ENCODE assay signal across 21 mouse cellular contexts in genomic region chr2:120971766-120972165, GRCm38 (mm10). TPM values are rescaled to one million over a fixed set of nuclear protein-coding genes. Genes with fewer than 3 reads are reported as not detected.
DNase-seq lines count a peak whose midpoint lies in the region; ATAC-seq and TF ChIP-seq lines count a peak whose summit lies in the region.
"Had no signal": no experiment of that assay in that cellular context is flagged by ENCODE, and none has a peak within 500 bp of the region (broad histone marks: within the 10 kb centered on the region; RNA-seq: fewer than 3 reads in every experiment).

No protein-coding gene starts in this region.

- peak overlapping the region; percentile 79 for H3K4me2 ChIP-seq in liver, embryonic 13.5 days
- H3K4me2 ChIP-seq in liver, embryonic 11.5 days: no peak overlapping the region
- H3K4me2 ChIP-seq in CH12.LX (ENCODE audit: insufficient read depth, low read depth, poor library complexity, severe bottlenecking): peak overlapping the region; percentile 99; the same call in 1 of the 2 replicates
- H3K4me2 ChIP-seq in liver, embryonic 16.5 days (ENCODE audit: low read depth, low read length): peak overlapping the region; percentile 70; the same call in 1 of the 2 replicates

- no peaks in the 10 kb centered on the region for H3K9me3 ChIP-seq in erythroblast, embryonic 14.5 days (ENCODE audit: control insufficient read depth, low read length)
- no peaks in the 10 kb centered on the region for H3K9me3 ChIP-seq in liver, embryonic 13.5 days (replicated peaks)
- H3K9me3 ChIP-seq in liver, embryonic 11.5 days (ENCODE audit: control insufficient read depth, low read length): no peaks in the 10 kb centered on the region
- no peaks in the 10 kb centered on the region for H3K9me3 ChIP-seq in CH12.LX (replicated peaks; ENCODE audit: low read length)
- no peaks in the 10 kb centered on the region for H3K9me3 ChIP-seq in liver, embryonic 16.5 days (replicated peaks; ENCODE audit: control insufficient read depth, low read length)
- H3K9me3 ChIP-seq: embryonic facial prominence, embryonic 13.5 days; forebrain, embryonic 10.5 days; hindbrain, embryonic 15.5 days had no signal

- H3K27ac ChIP-seq in liver, embryonic 13.5 days: peak overlapping the region; percentile 90; the same call in 1 of the 2 replicates
- no peak overlapping the region for H3K27ac ChIP-seq in liver, embryonic 11.5 days (ENCODE audit: low read depth, low read length)
- H3K27ac ChIP-seq in CH12.LX (ENCODE audit: insufficient read depth, low read depth): no peak overlapping the region
- H3K27ac ChIP-seq in liver, embryonic 16.5 days (ENCODE audit: low read length): no peak overlapping the region
- H3K27ac ChIP-seq: embryonic facial prominence, embryonic 13.5 days had no signal

- H3K4me3 ChIP-seq in erythroblast, embryonic 14.5 days (replicated peaks): peak overlapping the region; percentile 90
- peak overlapping the region; percentile 90; the same call in 1 of the 2 replicates for H3K4me3 ChIP-seq in liver, embryonic 13.5 days (replicated peaks)
- no peak overlapping the region for H3K4me3 ChIP-seq in liver, embryonic 11.5 days (ENCODE audit: low read depth, low read length)
- no peak overlapping the region for H3K4me3 ChIP-seq in CH12.LX (replicated peaks in 1 of 3; ENCODE audit: low read depth in 2 of 3, low read length in 2 of 3, poor library complexity in 1 of 3)
- H3K4me3 ChIP-seq in liver, embryonic 16.5 days (ENCODE audit: low read depth, low read length): no peak overlapping the region

- peaks cover 15% of the 10 kb centered on the region for H3K36me3 ChIP-seq in erythroblast, embryonic 14.5 days (ENCODE audit: control insufficient read depth)
- H3K36me3 ChIP-seq in liver, embryonic 13.5 days: no peaks in the 10 kb centered on the region
- no peaks in the 10 kb centered on the region for H3K36me3 ChIP-seq in liver, embryonic 11.5 days (ENCODE audit: control insufficient read depth, insufficient read depth, low read length)
- H3K36me3 ChIP-seq in CH12.LX (replicated peaks in 1 of 2; ENCODE audit: control insufficient read depth in 1 of 2, insufficient read depth in 1 of 2, low read length in 1 of 2): peaks cover 0 to 9% of the 10 kb centered on the region in 2 experiments
- no peaks in the 10 kb centered on the region for H3K36me3 ChIP-seq in liver, embryonic 16.5 days (ENCODE audit: control insufficient read depth, insufficient read depth)
- H3K36me3 ChIP-seq: hindbrain, embryonic 15.5 days had no signal

- ATAC-seq in erythroblast, adult 5-6 weeks (replicated peaks; ENCODE audit: low FRiP score, poor library complexity, severe bottlenecking): no peak
- no peak for ATAC-seq in liver, embryonic 13.5 days (ENCODE audit: low read depth)
- ATAC-seq in liver, embryonic 11.5 days (replicated peaks; ENCODE audit: low FRiP score): no peak
- ATAC-seq in liver, embryonic 16.5 days (ENCODE audit: low read depth): no peak
- ATAC-seq: activated CD4-positive, CD25-positive, alpha-beta regulatory T cell, adult 4 months; CD4-positive, CD25-positive, alpha-beta regulatory T cell, adult 4 months; Patski had no signal

- TF ChIP-seq EP300 in CH12.LX (IDR thresholded peaks at IDR 0.05; ENCODE audit: low read length): no peak

- peaks cover 55% of the 10 kb centered on the region for H3K4me1 ChIP-seq in erythroblast, embryonic 14.5 days (ENCODE audit: control insufficient read depth)
- peaks cover 63% of the 10 kb centered on the region for H3K4me1 ChIP-seq in liver, embryonic 13.5 days (replicated peaks)
- H3K4me1 ChIP-seq in liver, embryonic 11.5 days (replicated peaks; ENCODE audit: control insufficient read depth, insufficient read depth, low read length): peaks cover 9% of the 10 kb centered on the region
- H3K4me1 ChIP-seq in CH12.LX (ENCODE audit: control insufficient read depth in 1 of 2, insufficient read depth in 2 of 2): peaks cover 0 to 29% of the 10 kb centered on the region in 2 experiments; a peak in 2 of 4 replicates
- H3K4me1 ChIP-seq in liver, embryonic 16.5 days (ENCODE audit: control insufficient read depth, low read depth, low read length): peaks cover 31% of the 10 kb centered on the region

- TF ChIP-seq POLR2A in CH12.LX (IDR thresholded peaks at IDR 0.05; ENCODE audit: low read depth, low read length): no peak

- DNase-seq in liver, embryonic 13.5 days: no peak
- no peak for DNase-seq in liver, embryonic 11.5 days (ENCODE audit: low spot score)
- no peak for DNase-seq in CH12.LX (ENCODE audit: extremely low read depth)
- no peak for DNase-seq in layer of hippocampus, adult 11-12 months (ENCODE audit: low spot score)
- DNase-seq: adrenal gland, postnatal 14 days; B cell, adult 2 months; cerebellum, adult 18-20 months; cerebellum, adult 9-11 months; cerebellum, postnatal 36 days; gastrocnemius, adult 2 months; gastrocnemius, postnatal 25 days; heart, postnatal 10 days had no signal

- dilution Hi-C loops in CH12.LX (cut with MboI; ENCODE audit: extremely low pct_ligation_motif_present, extremely low pct_unique_long_range_greater_than_20kb, low sequenced_read_pairs): no loop called here

- TF ChIP-seq CTCF in CH12.LX (conservative IDR thresholded peaks at IDR 0.05 in 1 of 2, IDR thresholded peaks at IDR 0.05 in 1 of 2; ENCODE audit: low read depth in 2 of 2, low read length in 2 of 2): no peak

- no peaks in the 10 kb centered on the region for H3K27me3 ChIP-seq in erythroblast, embryonic 14.5 days (ENCODE audit: control insufficient read depth)
- H3K27me3 ChIP-seq in liver, embryonic 13.5 days: no peaks in the 10 kb centered on the region
- H3K27me3 ChIP-seq in liver, embryonic 11.5 days (replicated peaks; ENCODE audit: control insufficient read depth, insufficient read depth, low read length): no peaks in the 10 kb centered on the region
- no peaks in the 10 kb centered on the region for H3K27me3 ChIP-seq in CH12.LX (replicated peaks)
- no peaks in the 10 kb centered on the region for H3K27me3 ChIP-seq in liver, embryonic 16.5 days (ENCODE audit: control insufficient read depth, insufficient read depth, low read depth, low read length)
- H3K27me3 ChIP-seq: hindbrain, embryonic 15.5 days; Patski had no signal

- peak overlapping the region; percentile 92 for H3K9ac ChIP-seq in liver, embryonic 13.5 days
- no peak overlapping the region for H3K9ac ChIP-seq in liver, embryonic 11.5 days (ENCODE audit: low read depth, low read length)
- no peak overlapping the region; the same call in 1 of the 2 replicates for H3K9ac ChIP-seq in CH12.LX (ENCODE audit: insufficient read depth, low read depth)
- H3K9ac ChIP-seq in liver, embryonic 16.5 days (ENCODE audit: low read depth, low read length): no peak overlapping the region

- no peak for TF ChIP-seq RAD21 in CH12.LX (IDR thresholded peaks at IDR 0.05; ENCODE audit: low read depth, low read length)

- peaks cover 32% of the 10 kb centered on the region for H3K79me2 ChIP-seq in CH12.LX (replicated peaks; ENCODE audit: control insufficient read depth, extremely low read depth, insufficient read depth, poor library complexity, severe bottlenecking)

- in situ Hi-C loops in CH12.LX (cut with MboI; ENCODE audit: low pct_ligation_motif_present, low pct_unique_long_range_greater_than_20kb, low sequenced_read_pairs): no loop called here

- WGBS in liver, embryonic 13.5 days (ENCODE audit: insufficient replicate concordance): 77% methylated on average over 4 of the region's 4 CpGs
- 76% methylated on average over 4 of the region's 4 CpGs for WGBS in liver, embryonic 11.5 days
- WGBS in liver, embryonic 16.5 days (ENCODE audit: insufficient replicate concordance): 79% methylated on average over 4 of the region's 4 CpGs

TF ChIP-seq in CH12.LX, 34 proteins besides CTCF, POLR2A, EP300 and RAD21:
- no peak for TF ChIP-seq NELFE (IDR thresholded peaks at IDR 0.05; ENCODE audit: low read depth, low read length)
- TF ChIP-seq JUN (IDR thresholded peaks at IDR 0.05; ENCODE audit: insufficient read depth, low read depth, low read length): no peak
- TF ChIP-seq SIN3A (IDR thresholded peaks at IDR 0.05; ENCODE audit: low read length): no peak
- no peak for TF ChIP-seq ETS1 (conservative IDR thresholded peaks at IDR 0.05; ENCODE audit: low read depth, low read length)

RNA-seq across cellular contexts. Expression of gene Ubr1, which starts 1.3 kb away (rescaled TPM):
- 0.79 and 1.3 TPM in 2 replicates for polyA plus RNA-seq in erythroblast, embryonic 14.5 days (2012)
- 17.6 and 21.9 TPM in 2 replicates for total RNA-seq in erythroblast, adult 5-6 weeks (2015; ENCODE audit: low replicate concordance)
- 21.9 and 24.1 TPM in 2 replicates for total RNA-seq in erythroblast, adult 5-6 weeks (2017; ENCODE audit: low replicate concordance)
- 14.1 and 16.8 TPM in 2 replicates for polyA plus RNA-seq in liver, embryonic 13.5 days (2015; fragmentation: Nextera tagmentation; extraction: Ambion mirVana)
- 22.3 and 23.4 TPM in 2 replicates for polyA plus RNA-seq in liver, embryonic 11.5 days (2014; fragmentation: Nextera tagmentation; extraction: Ambion mirVana)
- total RNA-seq in CH12.LX (2012; rRNA removed) (15.4 and 16.0 TPM in 2 replicates), CH12.LX (2014; rRNA removed) (10.7 and 11.6 TPM in 2 replicates)
- polyA plus RNA-seq in CH12.LX (2012; ENCODE audit: insufficient read length, low read depth): 18.1 TPM in 2 replicates
- polyA plus RNA-seq in liver, embryonic 16.5 days (2015; fragmentation: Nextera tagmentation; extraction: Ambion mirVana): 10.8 and 11.1 TPM in 2 replicates

RNA-seq across cellular contexts. Expression of gene Tmem62, which starts 5.1 kb away (rescaled TPM):
- polyA plus RNA-seq in erythroblast, embryonic 14.5 days (2012): 0.10 TPM in 1 of 2 replicates, not detected in the other
- 2.5 and 21.9 TPM in 2 replicates for total RNA-seq in erythroblast, adult 5-6 weeks (2015; ENCODE audit: low replicate concordance)
- total RNA-seq in erythroblast, adult 5-6 weeks (2017; ENCODE audit: low replicate concordance): 11.4 and 20.8 TPM in 2 replicates
- polyA plus RNA-seq in liver, embryonic 13.5 days (2015; fragmentation: Nextera tagmentation; extraction: Ambion mirVana): 1.9 and 2.3 TPM in 2 replicates
- polyA plus RNA-seq in liver, embryonic 11.5 days (2014; fragmentation: Nextera tagmentation; extraction: Ambion mirVana): 3.0 and 3.7 TPM in 2 replicates
- 4.4 and 5.2 TPM in 2 replicates for total RNA-seq in CH12.LX (2012; rRNA removed)
- total RNA-seq in CH12.LX (2014; rRNA removed): 4.4 and 4.9 TPM in 2 replicates
- 2.9 and 5.3 TPM in 2 replicates for polyA plus RNA-seq in CH12.LX (2012; ENCODE audit: insufficient read length, low read depth)
- polyA plus RNA-seq in liver, embryonic 16.5 days (2015; fragmentation: Nextera tagmentation; extraction: Ambion mirVana): 2.2 and 2.4 TPM in 2 replicates

RNA-seq across cellular contexts. Expression of gene Ccndbp1, which starts 36.4 kb away (rescaled TPM):
- 3.2 and 3.3 TPM in 2 replicates for polyA plus RNA-seq in erythroblast, embryonic 14.5 days (2012)
- total RNA-seq in erythroblast, adult 5-6 weeks (2015; ENCODE audit: low replicate concordance): 367 and 375 TPM in 2 replicates
- 422 and 452 TPM in 2 replicates for total RNA-seq in erythroblast, adult 5-6 weeks (2017; ENCODE audit: low replicate concordance)
- polyA plus RNA-seq in liver, embryonic 13.5 days (2015; fragmentation: Nextera tagmentation; extraction: Ambion mirVana): 43.5 and 48.3 TPM in 2 replicates
- polyA plus RNA-seq in liver, embryonic 11.5 days (2014; fragmentation: Nextera tagmentation; extraction: Ambion mirVana): 42.6 and 45.0 TPM in 2 replicates
- 20.4 and 23.4 TPM in 2 replicates for total RNA-seq in CH12.LX (2012; rRNA removed)
- total RNA-seq in CH12.LX (2014; rRNA removed): 33.4 and 33.6 TPM in 2 replicates
- 38.8 and 42.7 TPM in 2 replicates for polyA plus RNA-seq in CH12.LX (2012; ENCODE audit: insufficient read length, low read depth)
- polyA plus RNA-seq in liver, embryonic 16.5 days (2015; fragmentation: Nextera tagmentation; extraction: Ambion mirVana): 54.4 and 55.3 TPM in 2 replicates

Comparison
In these comparisons a context has a peak if more than half of its experiments do, and no peak if none do; other contexts are left out.
1. H3K4me3 ChIP-seq: peak in erythroblast, embryonic 14.5 days (single experiment) and liver, embryonic 13.5 days (single experiment); none in liver, embryonic 11.5 days (single experiment), CH12.LX (0 of 3) and liver, embryonic 16.5 days (single experiment).